Comparison of ENCODE assay signal across 8 mouse cellular contexts in the genomic region with DNA sequence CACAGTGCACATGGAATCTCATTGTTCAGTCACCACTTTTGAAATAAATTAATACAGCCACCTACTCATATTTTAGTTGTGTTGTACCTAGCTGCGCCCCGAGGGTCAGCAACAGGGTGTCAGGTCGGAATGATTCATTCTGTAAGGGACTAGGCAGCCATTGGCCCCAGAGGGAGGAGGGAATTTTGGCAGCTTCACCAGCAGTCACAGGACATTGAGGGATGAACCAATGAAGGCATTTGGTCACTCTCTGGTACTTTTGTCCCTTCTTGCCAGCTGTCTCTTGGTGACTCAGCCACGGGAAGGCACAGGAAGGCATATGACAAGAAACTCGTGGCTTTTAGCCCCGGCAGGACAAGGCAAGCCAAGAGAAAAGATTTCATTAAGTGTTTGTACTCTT. TPM values are rescaled to one million over a fixed set of nuclear protein-coding genes. Genes with fewer than 3 reads are reported as not detected.
DNase-seq lines count a peak whose midpoint lies in the region; TF ChIP-seq lines count a peak whose summit lies in the region.

No protein-coding gene starts in this region.

- intact Hi-C loops in gastrocnemius, adult 2 months (cut with DNase I): loop anchor here (2.0 to 10.0 kb wide), 2 partner anchors 83 to 331 kb away; partner anchors contain the start of genes Gabarap, Phf23, Trp53 and Wrap53
- intact Hi-C loops in gastrocnemius, postnatal 36 days (cut with DNase I): no loop called here

- peak overlapping the region; percentile 97 for H3K27ac ChIP-seq in gastrocnemius, adult 2 months

- DNase-seq in gastrocnemius, adult 2 months: peak; percentile 34
- DNase-seq in gastrocnemius, adult 8-10 months (ENCODE audit: low spot score in 2 of 2): no peak
- DNase-seq in 3T3-L1 (ENCODE audit: low read depth, low spot score): peak; percentile 57
- DNase-seq in brain, adult 2 months (ENCODE audit: low read depth, low spot score): peak; percentile 42
- peak; percentile 33 for DNase-seq in kidney, postnatal 10 days
- no peak for DNase-seq in urinary bladder, postnatal 10 days (ENCODE audit: low spot score)
- no peak for DNase-seq in spleen, adult 18-20 months
- DNase-seq in gastrocnemius, postnatal 36 days: no peak

- H3K4me3 ChIP-seq in gastrocnemius, adult 2 months: no peak overlapping the region; the same call in 1 of the 2 replicates

- no peak for TF ChIP-seq CTCF in gastrocnemius, adult 2 months (IDR thresholded peaks at IDR 0.05)

RNA-seq across cellular contexts. Expression of gene Mpdu1, which starts 1.4 kb away (rescaled TPM):
- 1 to 10 TPM; 8.6 to 9.7 TPM for total RNA-seq in gastrocnemius, adult 2 months (2021)
- 1 to 10 TPM; 7.3 to 8.8 (median 8.3) TPM for total RNA-seq in gastrocnemius, adult 8-10 months (2022)
- 1 to 10 TPM; 8.0 to 8.3 TPM for total RNA-seq in gastrocnemius, postnatal 36 days (2021)

RNA-seq across cellular contexts. Expression of gene Cd68, which starts 2.2 kb away (rescaled TPM):
- total RNA-seq in gastrocnemius, adult 2 months (2021): 1 to 10 TPM; 1.7 to 3.2 TPM
- 1 to 10 TPM in 3 of 4 experiments, under 1 TPM in 1; 0.73 to 3.7 (median 1.4) TPM for total RNA-seq in gastrocnemius, adult 8-10 months (2022)
- 1 to 10 TPM; 2.6 to 3.2 TPM for total RNA-seq in gastrocnemius, postnatal 36 days (2021)

RNA-seq across cellular contexts. Expression of gene Eif4a1, which starts 8.4 kb away (rescaled TPM):
- 10 to 100 TPM; 98.0 to 98.5 TPM for total RNA-seq in gastrocnemius, adult 2 months (2021)
- 100 to 1,000 TPM in 1 of 4 experiments, 10 to 100 TPM in 3; 81.9 to 109 (median 91.5) TPM for total RNA-seq in gastrocnemius, adult 8-10 months (2022)
- 100 to 1,000 TPM in 1 of 2 experiments, 10 to 100 TPM in 1; 74.1 to 103 TPM for total RNA-seq in gastrocnemius, postnatal 36 days (2021)

RNA-seq across cellular contexts. Expression of gene Sox15, which starts 8.7 kb away (rescaled TPM):
- total RNA-seq in gastrocnemius, adult 2 months (2021): not detected
- total RNA-seq in gastrocnemius, adult 8-10 months (2022): not detected
- not detected for total RNA-seq in gastrocnemius, postnatal 36 days (2021)

RNA-seq across cellular contexts. Expression of gene Senp3, which starts 18.1 kb away (rescaled TPM):
- total RNA-seq in gastrocnemius, adult 2 months (2021): 10 to 100 TPM; 25.4 to 28.1 TPM
- 10 to 100 TPM; 25.7 to 29.4 (median 28.3) TPM for total RNA-seq in gastrocnemius, adult 8-10 months (2022)
- 10 to 100 TPM; 22.7 TPM for total RNA-seq in gastrocnemius, postnatal 36 days (2021)

Comparison
In these comparisons a context has a peak if more than half of its experiments do, and no peak if none do; other contexts are left out.
1. DNase-seq: peak in gastrocnemius, adult 2 months (single experiment), 3T3-L1 (single experiment), brain, adult 2 months (single experiment) and kidney, postnatal 10 days (single experiment); none in gastrocnemius, adult 8-10 months (0 of 2), urinary bladder, postnatal 10 days (single experiment), spleen, adult 18-20 months (0 of 2) and gastrocnemius, postnatal 36 days (0 of 2).